Mouse (Mus musculus) stomach, embryonic 14.5 days (tissue): ENCODE data around the gene Casp3. TPM values are rescaled to one million over a fixed set of nuclear protein-coding genes. Genes with fewer than 3 reads are reported as not detected.

Source experiments
- ATAC-seq: fragments of 200-750 bp; cut with Nextera tagmentation; 2 replicates; pipeline ENCODE4 v1.8.0; 2017; ENCODE audit warnings: low read depth, moderate TSS enrichment; ENCODE audit not compliant: insufficient number of reproducible peaks, insufficient read depth, low FRiP score
- H3K27ac ChIP-seq: fragments of 300-500 bp; sonication (generic); 2 replicates; pipeline ENCODE4 v1.5.1; 2014; ENCODE audit warnings: mild to moderate bottlenecking, low read length, moderate library complexity, mixed read lengths
- H3K27me3 ChIP-seq: fragments of 300-500 bp; sonication (generic); 2 replicates; pipeline ENCODE4 v1.6.1; 2014; ENCODE audit warnings: low read length, control low read depth, mixed read lengths; ENCODE audit not compliant: control insufficient read depth, insufficient read depth
- H3K36me3 ChIP-seq: fragments of 300-500 bp; sonication (generic); 2 replicates; pipeline ENCODE4 v1.6.1; 2014; ENCODE audit warnings: mild to moderate bottlenecking, control low read depth, low read length, moderate library complexity, mixed read lengths; ENCODE audit not compliant: control insufficient read depth, insufficient read depth
- H3K4me1 ChIP-seq: fragments of 300-500 bp; sonication (generic); 2 replicates; pipeline ENCODE4 v1.6.1; 2014; ENCODE audit warnings: low read length, control low read depth, mixed read lengths; ENCODE audit not compliant: control insufficient read depth, insufficient read depth
- H3K4me2 ChIP-seq: fragments of 300-500 bp; sonication (generic); replicated peaks from 2 replicates; pipeline ENCODE4 v1.6.1; 2014; ENCODE audit warnings: low read depth, low read length, control low read depth
- H3K4me3 ChIP-seq: fragments of 300-500 bp; sonication (generic); 2 replicates; pipeline ENCODE4 v1.5.1; 2014; ENCODE audit warnings: low read depth, low read length, control low read depth
- H3K9ac ChIP-seq: fragments of 300-500 bp; sonication (generic); replicated peaks from 2 replicates; pipeline ENCODE4 v1.6.1; 2014; ENCODE audit warnings: low read depth, mild to moderate bottlenecking, control low read depth, low read length, moderate library complexity, mixed read lengths
- H3K9me3 ChIP-seq: fragments of 300-500 bp; sonication (generic); 2 replicates; pipeline ENCODE4 v1.6.1; 2016; ENCODE audit warnings: low read depth, low read length, control low read depth; ENCODE audit not compliant: control insufficient read depth
- WGBS: fragments of 180-500 bp; shearing (Covaris S2); extraction: QIAGEN DNeasy Blood & Tissue Kit; methylation state at CpG from one replicate; pipeline ENCODE4 v1.1.7; 2014; 5-methylcytosine and 5-hydroxymethylcytosine counted together
- polyA plus RNA-seq: library from polyadenylated mRNA; unstranded; fragments of >200 nt; fragmentation: Nextera tagmentation; extraction: Ambion mirVana; gene quantifications from 2 replicates; pipeline ENCODE4 v1.2.1, GENCODE M21; 2014

The Casp3 gene
- polyA plus RNA-seq, 1 experiment from 2014 or later: 53.9 TPM

- Histone ChIP-seq H3K9ac (no peak overlapping the region), H3K4me2 (no peak overlapping the region), H3K4me3 (no peak overlapping the region), H3K9me3 (no peaks in the 10 kb centered on the region), H3K36me3 (no peaks in the 10 kb centered on the region), H3K27me3 (no peaks in the 10 kb centered on the region), H3K4me1 (0 out of 2 replicates have a peak, but pooled peaks cover 2% of the 10 kb centered on the region), H3K27ac (no peak overlapping the region)
- ATAC-seq: no peak
- WGBS: 67% methylated on average over 2 of the region's 2 CpGs
These were observed 19.0 kb upstream of the Casp3 start for GRCm38 (mm10) chr8:46598114-46598513.

DNA sequence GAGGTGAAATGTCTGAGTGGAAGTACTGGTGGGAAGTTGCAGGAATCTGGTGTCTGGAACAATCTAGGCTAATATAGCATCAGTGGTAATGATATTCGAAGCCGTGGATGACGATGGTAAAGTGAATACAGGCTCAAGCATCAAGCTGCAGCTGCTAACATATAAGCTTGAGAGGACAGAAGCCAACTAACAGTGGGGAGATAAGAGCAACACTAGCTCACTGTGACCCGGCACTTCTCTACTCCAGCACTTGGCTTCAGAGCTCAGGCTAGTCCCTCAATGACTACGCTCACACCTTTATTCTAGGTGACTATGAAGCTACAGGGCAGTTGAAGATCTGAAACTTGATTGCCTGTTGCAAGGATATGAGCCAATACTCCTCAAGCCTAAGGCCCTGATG lies 18.3 kb upstream of the Casp3 start:
- Histone ChIP-seq H3K36me3 (no peaks in the 10 kb centered on the region), H3K9me3 (no peaks in the 10 kb centered on the region), H3K27ac (no peak overlapping the region), H3K4me2 (no peak overlapping the region), H3K4me1 (0 out of 2 replicates have a peak, but pooled peaks cover 2% of the 10 kb centered on the region), H3K27me3 (no peaks in the 10 kb centered on the region), H3K4me3 (no peak overlapping the region), H3K9ac (no peak overlapping the region)
- WGBS: 93% methylated on average over 5 of the region's 5 CpGs
- ATAC-seq: no peak

DNA sequence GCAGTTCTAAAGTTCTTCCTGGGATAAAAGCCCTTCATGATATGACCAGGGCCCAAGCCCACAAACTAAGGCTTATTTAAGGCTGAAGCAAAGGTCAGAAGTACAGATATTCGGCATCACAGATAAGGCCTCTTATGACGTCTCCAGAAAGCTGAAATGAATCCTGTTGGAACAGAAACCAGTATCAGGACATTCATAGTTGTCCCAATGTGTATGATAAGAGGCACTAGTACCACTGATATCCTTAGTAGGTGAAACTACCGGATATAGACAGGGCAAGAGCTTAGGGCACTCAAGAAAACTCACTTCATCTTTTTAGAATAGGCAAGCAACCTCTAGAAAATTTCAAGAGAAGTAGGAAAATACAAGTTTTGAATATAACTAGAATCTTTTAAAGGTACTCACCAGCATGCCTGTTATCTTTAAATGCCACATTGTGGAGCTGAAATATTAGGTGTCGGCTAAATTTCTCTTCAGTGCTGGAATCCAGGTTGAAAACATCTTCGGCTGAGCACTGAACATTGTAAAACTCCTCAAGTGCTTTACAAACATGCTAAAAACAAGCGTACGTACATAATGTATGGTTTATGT lies 17.7 kb upstream of the Casp3 start:
- no peak overlapping the region for H3K9ac ChIP-seq
- ATAC-seq: no peak
- H3K4me3 ChIP-seq: no peak overlapping the region
- 90% methylated on average over 7 of the region's 7 CpGs for WGBS
- H3K4me1 ChIP-seq: 0 out of 2 replicates have a peak, but pooled peaks cover 2% of the 10 kb centered on the region
- H3K9me3 ChIP-seq: no peaks in the 10 kb centered on the region
- no peak overlapping the region for H3K4me2 ChIP-seq
- H3K27me3 ChIP-seq: no peaks in the 10 kb centered on the region
- no peaks in the 10 kb centered on the region for H3K36me3 ChIP-seq
- no peak overlapping the region for H3K27ac ChIP-seq

DNA sequence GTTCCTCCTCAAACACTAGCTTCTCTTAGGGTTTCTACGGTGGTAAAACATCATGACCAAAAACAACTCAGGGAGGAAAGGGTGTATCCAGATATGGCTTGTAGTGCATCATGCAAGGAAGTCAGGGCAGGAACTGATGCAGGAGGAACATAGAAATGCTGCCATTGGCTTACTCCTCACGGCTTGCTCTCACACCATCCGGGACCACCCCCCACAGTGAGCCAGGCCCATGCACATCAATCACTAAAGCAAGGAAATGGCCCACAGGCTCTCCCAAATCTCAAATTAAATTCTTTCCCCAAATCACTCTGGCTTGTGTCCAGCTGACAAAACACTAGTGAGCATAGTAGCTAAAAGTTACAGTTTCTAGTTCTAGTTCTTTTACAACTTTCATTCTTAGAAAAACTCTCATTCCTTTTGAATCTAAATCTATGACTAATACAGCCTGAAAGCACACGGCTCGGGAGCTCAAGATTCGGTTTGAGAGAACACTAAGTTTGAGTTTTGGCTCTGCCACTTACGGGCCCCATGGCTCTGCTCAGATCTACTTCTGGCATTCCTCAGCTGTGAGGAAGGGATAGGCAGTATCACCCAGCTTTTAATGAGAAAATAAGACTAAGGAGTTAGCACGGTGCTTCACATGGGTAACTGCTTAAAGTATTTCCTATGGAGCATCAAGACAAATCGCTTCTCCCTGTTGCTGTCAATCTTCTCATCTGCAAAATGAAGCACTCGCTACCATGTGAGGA lies 16.0 kb upstream of the Casp3 start:
- Histone ChIP-seq H3K36me3 (peaks cover 4% of the 10 kb centered on the region; the same call in 1 of the 2 replicates), H3K27ac (no peak overlapping the region), H3K9me3 (no peaks in the 10 kb centered on the region), H3K4me1 (0 out of 2 replicates have a peak, but pooled peaks cover 2% of the 10 kb centered on the region), H3K4me2 (no peak overlapping the region), H3K9ac (no peak overlapping the region), H3K27me3 (no peaks in the 10 kb centered on the region), H3K4me3 (no peak overlapping the region)
- no peak for ATAC-seq
- WGBS: 49% methylated on average over 10 of the region's 10 CpGs

GRCm38 (mm10) chr8:46603587-46603986 lies 13.5 kb upstream of the Casp3 start:
- WGBS: 78% methylated on average over 5 of the region's 5 CpGs
- ATAC-seq: no peak
- H3K4me1 ChIP-seq: 0 out of 2 replicates have a peak, but pooled peaks cover 2% of the 10 kb centered on the region
- H3K27me3 ChIP-seq: no peaks in the 10 kb centered on the region
- no peak overlapping the region for H3K9ac ChIP-seq
- H3K36me3 ChIP-seq: peaks cover 4% of the 10 kb centered on the region; the same call in 1 of the 2 replicates
- no peaks in the 10 kb centered on the region for H3K9me3 ChIP-seq
- H3K4me3 ChIP-seq: no peak overlapping the region
- no peak overlapping the region for H3K27ac ChIP-seq
- no peak overlapping the region for H3K4me2 ChIP-seq

- no peaks in the 10 kb centered on the region for H3K27me3 ChIP-seq
- H3K4me3 ChIP-seq: no peak overlapping the region
- no peaks in the 10 kb centered on the region for H3K4me1 ChIP-seq
- peaks cover 4% of the 10 kb centered on the region; the same call in 1 of the 2 replicates for H3K36me3 ChIP-seq
- no peak for ATAC-seq
- WGBS: 77% methylated on average over 1 of the region's 1 CpGs
- no peak overlapping the region for H3K27ac ChIP-seq
- H3K9me3 ChIP-seq: no peaks in the 10 kb centered on the region
- H3K4me2 ChIP-seq: no peak overlapping the region
- H3K9ac ChIP-seq: no peak overlapping the region
These were observed 10.2 kb upstream of the Casp3 start for GRCm38 (mm10) chr8:46606930-46607329.

GRCm38 (mm10) chr8:46611557-46611956 lies 5.5 kb upstream of the Casp3 start:
- 80% methylated on average over 8 of the region's 8 CpGs for WGBS
- no peak overlapping the region for H3K4me2 ChIP-seq
- H3K4me3 ChIP-seq: no peak overlapping the region
- no peaks in the 10 kb centered on the region for H3K27me3 ChIP-seq
- no peaks in the 10 kb centered on the region for H3K9me3 ChIP-seq
- peaks cover 5% of the 10 kb centered on the region for H3K4me1 ChIP-seq
- no peaks in the 10 kb centered on the region for H3K36me3 ChIP-seq
- no peak overlapping the region for H3K9ac ChIP-seq
- H3K27ac ChIP-seq: no peak overlapping the region
- ATAC-seq: 0 out of 2 replicates have a peak, but pooled peaks have one; percentile 14

DNA sequence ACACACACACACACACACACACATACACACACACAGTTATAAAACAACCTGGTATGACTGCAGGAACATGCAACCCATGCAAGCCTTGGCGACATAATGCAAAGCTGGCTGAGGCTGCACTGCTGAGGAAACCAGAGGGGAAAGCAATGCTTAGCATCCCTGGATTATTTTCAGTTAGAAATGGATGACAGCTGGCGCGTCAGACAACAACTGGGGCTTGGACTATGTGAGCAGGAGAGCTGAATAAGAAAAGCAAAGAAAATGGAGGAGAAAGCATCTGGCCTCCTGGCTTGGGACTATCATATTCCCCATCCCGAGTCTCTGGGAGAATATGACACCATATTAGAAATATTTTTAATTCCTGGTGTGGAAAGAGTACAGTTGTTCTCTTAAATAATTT lies 4.2 kb upstream of the Casp3 start:
- H3K9me3 ChIP-seq: no peaks in the 10 kb centered on the region
- ATAC-seq: no peak
- no peak overlapping the region for H3K4me2 ChIP-seq
- H3K27me3 ChIP-seq: no peaks in the 10 kb centered on the region
- H3K9ac ChIP-seq: no peak overlapping the region
- no peak overlapping the region for H3K4me3 ChIP-seq
- WGBS: 67% methylated on average over 4 of the region's 4 CpGs
- H3K27ac ChIP-seq: no peak overlapping the region
- peaks cover 5% of the 10 kb centered on the region for H3K4me1 ChIP-seq
- no peaks in the 10 kb centered on the region for H3K36me3 ChIP-seq
